Mouse (Mus musculus) megakaryocyte, embryonic 14.5 days (primary cell): ENCODE data around the gene Tmem256.

Experiments used
- FLI1 ChIP-seq: IDR thresholded peaks from 2 replicates; pipeline ENCODE4 v1.6.1; 2012; ENCODE audit warnings: low read length, inconsistent platforms, mixed read lengths
- GATA1 ChIP-seq: IDR thresholded peaks from 3 replicates; pipeline ENCODE4 v1.6.1; 2012; ENCODE audit warnings: mixed read lengths, low read length, inconsistent platforms, borderline replicate concordance

GRCm38 (mm10) chr11:69858113-69858998 lies 20.0 kb downstream of the Tmem256 start, which contains the start of gene Tnk1:
- TF ChIP-seq GATA1 (no peak), FLI1 (no peak)
